Mouse (Mus musculus) liver, embryonic 14.5 days (tissue): ENCODE measurements around the gene Megf8.

Experiments
- CTCF ChIP-seq: IDR thresholded peaks from 2 replicates; pipeline ENCODE4 v1.5.1; 2016; ENCODE audit warnings: antibody characterized with exemption, low read depth, control low read depth
- EP300 ChIP-seq: IDR thresholded peaks from 2 replicates; pipeline ENCODE4 v1.6.1; 2016; ENCODE audit warnings: antibody characterized with exemption, low read depth

- peak; percentile 55 for TF ChIP-seq CTCF
- TF ChIP-seq EP300, result no peak
These were observed 46.2 kb downstream of the Megf8 start for GRCm38 (mm10) chr7:25363151-25363550.
